ENCODE assay signal across 14 mouse cellular contexts in genomic region chr15:82277591-82277990, GRCm38 (mm10). TPM values are rescaled to one million over a fixed set of nuclear protein-coding genes. Genes with fewer than 3 reads are reported as not detected.
DNase-seq lines count a peak whose midpoint lies in the region; ATAC-seq and TF ChIP-seq lines count a peak whose summit lies in the region.
"Had no signal": no experiment of that assay in that cellular context is flagged by ENCODE, and none has a peak within 500 bp of the region (broad histone marks: within the 10 kb centered on the region; RNA-seq: fewer than 3 reads in every experiment).

No protein-coding gene starts in this region.

- peak overlapping the region; percentile 74 for H3K27ac ChIP-seq in left cerebral cortex, adult 2 months
- H3K27ac ChIP-seq in forebrain, embryonic 15.5 days (replicated peaks), result peak overlapping the region; percentile 97
- no peak overlapping the region for H3K27ac ChIP-seq in intestine, embryonic 15.5 days

- H3K36me3 ChIP-seq in forebrain, embryonic 15.5 days, result peaks cover 36% of the 10 kb centered on the region
- H3K36me3 ChIP-seq in intestine, embryonic 15.5 days, result no peaks in the 10 kb centered on the region

- intact Hi-C loops in left cerebral cortex, adult 2 months (cut with DNase I), result no loop called here
- intact Hi-C loops in left cerebral cortex, postnatal 36 days (cut with DNase I), result no loop called here

- H3K27me3 ChIP-seq in forebrain, embryonic 15.5 days, result no peaks in the 10 kb centered on the region
- peaks cover 43% of the 10 kb centered on the region for H3K27me3 ChIP-seq in intestine, embryonic 15.5 days (replicated peaks)

- peak overlapping the region; percentile 98 for H3K9ac ChIP-seq in forebrain, embryonic 15.5 days (replicated peaks)
- H3K9ac ChIP-seq in intestine, embryonic 15.5 days, result no peak overlapping the region
- H3K9ac ChIP-seq: liver, postnatal 0 days had no signal

- no peak for DNase-seq in left cerebral cortex, adult 2 months (ENCODE audit: extremely low spot score in 1 of 2, low spot score in 2 of 2)
- DNase-seq in left cerebral cortex, adult 11 months (ENCODE audit: low spot score), result no peak
- peak; percentile 65 to 78 for DNase-seq in left cerebral cortex, postnatal 36 days (ENCODE audit: low spot score in 2 of 2)
- peak; percentile 37 for DNase-seq in right cerebral cortex, postnatal 14 days
- no peak for DNase-seq in T-cell, adult 2 months (ENCODE audit: low spot score)
- no peak for DNase-seq in testis, postnatal 14 days (ENCODE audit: low spot score)
- DNase-seq: liver, postnatal 0 days had no signal

- H3K4me3 ChIP-seq in left cerebral cortex, adult 2 months, result no peak overlapping the region; the same call in 1 of the 2 replicates
- peak overlapping the region; percentile 95 for H3K4me3 ChIP-seq in forebrain, embryonic 15.5 days
- H3K4me3 ChIP-seq in intestine, embryonic 15.5 days (replicated peaks), result no peak overlapping the region

- peaks cover 38% of the 10 kb centered on the region for H3K4me1 ChIP-seq in forebrain, embryonic 15.5 days
- H3K4me1 ChIP-seq in intestine, embryonic 15.5 days (replicated peaks), result peaks cover 10% of the 10 kb centered on the region; the same call in 1 of the 2 replicates

- no peaks in the 10 kb centered on the region for H3K9me3 ChIP-seq in forebrain, embryonic 15.5 days
- no peaks in the 10 kb centered on the region for H3K9me3 ChIP-seq in intestine, embryonic 15.5 days

- WGBS in forebrain, embryonic 15.5 days, result 55% methylated on average over 5 of the region's 5 CpGs
- WGBS in intestine, embryonic 15.5 days, result 67% methylated on average over 5 of the region's 5 CpGs

- TF ChIP-seq CTCF in left cerebral cortex, adult 2 months (IDR thresholded peaks at IDR 0.05), result no peak

- peak overlapping the region; percentile 88 for H3K4me2 ChIP-seq in forebrain, embryonic 15.5 days (replicated peaks)
- H3K4me2 ChIP-seq in intestine, embryonic 15.5 days (replicated peaks), result no peak overlapping the region

- no peak for ATAC-seq in forebrain, embryonic 15.5 days (replicated peaks)
- no peak for ATAC-seq in intestine, embryonic 15.5 days
- ATAC-seq: CD4-positive, CD25-positive, alpha-beta regulatory T cell, adult 4 months; liver, postnatal 0 days had no signal

RNA-seq across cellular contexts. Expression of gene Sept3, which starts 2.9 kb away (rescaled TPM):
- 100 to 1,000 TPM; 489 to 520 TPM for total RNA-seq in left cerebral cortex, adult 2 months (2021)
- polyA plus RNA-seq in forebrain, embryonic 15.5 days (2015; fragmentation: Nextera tagmentation; extraction: Ambion mirVana), result 450 and 460 TPM in 2 replicates
- total RNA-seq in left cerebral cortex, postnatal 36 days (2021), result 100 to 1,000 TPM; 503 to 533 TPM
- 8.6 and 10.2 TPM in 2 replicates for polyA plus RNA-seq in intestine, embryonic 15.5 days (2015; fragmentation: Nextera tagmentation; extraction: Ambion mirVana)
- polyA plus RNA-seq: CD4-positive, CD25-positive, alpha-beta regulatory T cell, adult 4 months had no signal

RNA-seq across cellular contexts. Expression of gene Wbp2nl, which starts 21.2 kb away (rescaled TPM):
- total RNA-seq in left cerebral cortex, adult 2 months (2021), result not detected
- 0.15 TPM in 1 of 2 replicates, not detected in the other for polyA plus RNA-seq in forebrain, embryonic 15.5 days (2015; fragmentation: Nextera tagmentation; extraction: Ambion mirVana)
- total RNA-seq in left cerebral cortex, postnatal 36 days (2021), result not detected
- 0.11 and 0.13 TPM in 2 replicates for polyA plus RNA-seq in intestine, embryonic 15.5 days (2015; fragmentation: Nextera tagmentation; extraction: Ambion mirVana)
- total RNA-seq: heart, adult 8-10 months; left cerebral cortex, adult 8-10 months had no signal
- polyA plus RNA-seq: CD4-positive, CD25-positive, alpha-beta regulatory T cell, adult 4 months; small intestine, adult 2 months had no signal

RNA-seq across cellular contexts. Expression of gene 1500009C09Rik, which starts 25.4 kb away (rescaled TPM):
- 100 to 1,000 TPM in 1 of 2 experiments, 10 to 100 TPM in 1; 96.5 to 102 TPM for total RNA-seq in left cerebral cortex, adult 2 months (2021)
- polyA plus RNA-seq in forebrain, embryonic 15.5 days (2015; fragmentation: Nextera tagmentation; extraction: Ambion mirVana), result 13.5 and 14.7 TPM in 2 replicates
- 100 to 1,000 TPM in 1 of 2 experiments, 10 to 100 TPM in 1; 97.8 to 105 TPM for total RNA-seq in left cerebral cortex, postnatal 36 days (2021)
- 0.13 TPM in 1 of 2 replicates, not detected in the other for polyA plus RNA-seq in intestine, embryonic 15.5 days (2015; fragmentation: Nextera tagmentation; extraction: Ambion mirVana)
- total RNA-seq: heart, adult 8-10 months had no signal
- polyA plus RNA-seq: CD4-positive, CD25-positive, alpha-beta regulatory T cell, adult 4 months; intestine, embryonic 14.5 days; liver, postnatal 0 days had no signal

RNA-seq across cellular contexts. Expression of gene Cenpm, which starts 33.0 kb away (rescaled TPM):
- 1 to 10 TPM; 3.1 to 4.8 TPM for total RNA-seq in left cerebral cortex, adult 2 months (2021)
- 38.9 and 45.6 TPM in 2 replicates for polyA plus RNA-seq in forebrain, embryonic 15.5 days (2015; fragmentation: Nextera tagmentation; extraction: Ambion mirVana)
- 1 to 10 TPM; 3.1 to 4.1 TPM for total RNA-seq in left cerebral cortex, postnatal 36 days (2021)
- 46.0 and 49.1 TPM in 2 replicates for polyA plus RNA-seq in intestine, embryonic 15.5 days (2015; fragmentation: Nextera tagmentation; extraction: Ambion mirVana)

RNA-seq across cellular contexts. Expression of gene Tnfrsf13c, which starts 53.4 kb away (rescaled TPM):
- under 1 TPM; 0.29 to 0.47 TPM for total RNA-seq in left cerebral cortex, adult 2 months (2021)
- polyA plus RNA-seq in forebrain, embryonic 15.5 days (2015; fragmentation: Nextera tagmentation; extraction: Ambion mirVana), result 0.11 and 0.37 TPM in 2 replicates
- 1 to 10 TPM in 1 of 2 experiments, under 1 TPM in 1; 0.22 to 1.1 TPM for total RNA-seq in left cerebral cortex, postnatal 36 days (2021)
- polyA plus RNA-seq in intestine, embryonic 15.5 days (2015; fragmentation: Nextera tagmentation; extraction: Ambion mirVana), result 0.25 TPM in 1 of 2 replicates, not detected in the other

Comparison
In these comparisons a context has a peak if more than half of its experiments do, and no peak if none do; other contexts are left out.
1. DNase-seq: peak in left cerebral cortex, postnatal 36 days (2 of 2) and right cerebral cortex, postnatal 14 days (single experiment); none in left cerebral cortex, adult 2 months (0 of 2), left cerebral cortex, adult 11 months (single experiment), T-cell, adult 2 months (single experiment) and testis, postnatal 14 days (single experiment).